Mouse (Mus musculus) brain, embryonic 14.5 days (tissue): Measurements from ENCODE around the gene Mks1.

ENCODE experiments used
- CTCF ChIP-seq: fragments of 200-500 bp; IDR thresholded peaks from 2 replicates; pipeline ENCODE4 v1.5.1; 2012; ENCODE audit warnings: inconsistent platforms, mild to moderate bottlenecking, moderate library complexity, borderline replicate concordance; ENCODE audit not compliant: insufficient read depth, insufficient read length; ENCODE audit errors: extremely low read depth
- POLR2A ChIP-seq: fragments of 200-500 bp; IDR thresholded peaks from 2 replicates; pipeline ENCODE4 v1.6.1; 2012; ENCODE audit warnings: mild to moderate bottlenecking, inconsistent platforms, borderline replicate concordance; ENCODE audit not compliant: poor library complexity, insufficient read depth, insufficient read length, severe bottlenecking; ENCODE audit errors: extremely low read depth

DNA sequence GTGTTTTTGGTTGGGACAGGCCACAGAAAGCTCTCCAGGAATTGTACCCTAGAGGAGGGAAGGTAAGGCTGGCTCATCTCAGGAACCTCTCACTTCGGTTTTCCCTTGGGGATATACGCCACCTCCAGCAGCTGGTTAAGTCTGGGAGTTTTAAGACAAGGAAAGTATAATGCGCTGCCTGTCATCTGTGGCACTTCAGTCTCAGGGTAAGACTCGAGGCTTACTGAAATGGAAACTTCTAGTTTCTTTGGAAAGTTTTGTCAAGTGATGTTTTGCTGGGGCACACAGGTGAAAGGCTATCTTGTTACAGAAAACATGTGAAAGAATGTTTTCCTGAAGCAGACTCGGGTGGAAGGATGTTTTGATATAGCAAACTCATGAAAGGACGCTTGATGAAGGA lies 45.6 kb upstream of the Mks1 start:
- TF ChIP-seq CTCF (no peak), POLR2A (no peak)
